Mouse (Mus musculus): ENCODE measurements around the gene Caly. TPM values are rescaled to one million over a fixed set of nuclear protein-coding genes. Genes with fewer than 3 reads are reported as not detected.

Caly gene
- polyA plus RNA-seq, 1 experiment from 2014 or later, result 401 TPM

- peak within 1 kb of the TSS; percentile 87 for H3K4me2 ChIP-seq (ENCODE audit: low read length)
- no peaks in the 10 kb centered on the region for H3K9me3 ChIP-seq (replicated peaks; ENCODE audit: control insufficient read depth, low read length, poor library complexity, severe bottlenecking)
- 3% methylated on average over 28 of the region's 28 CpGs for WGBS
- ATAC-seq, result peak; percentile 96
- H3K36me3 ChIP-seq (ENCODE audit: control insufficient read depth, insufficient read depth, low read length), result no peaks in the 10 kb centered on the region
- peak within 1 kb of the TSS; percentile 86 for H3K9ac ChIP-seq (ENCODE audit: low read depth, low read length)
- no peaks in the 10 kb centered on the region for H3K27me3 ChIP-seq (ENCODE audit: control insufficient read depth, insufficient read depth, low read depth, low read length)
- peaks cover 11% of the 10 kb centered on the region; the same call in 1 of the 2 replicates for H3K4me1 ChIP-seq (ENCODE audit: control insufficient read depth, insufficient read depth, low read length)
- peak within 1 kb of the TSS; percentile 68 for H3K4me3 ChIP-seq (ENCODE audit: low read depth, low read length)
- H3K27ac ChIP-seq (ENCODE audit: low read length), result peak within 1 kb of the TSS; percentile 84
Observed at GRCm38 (mm10) chr7:140116329-140117054, 34.1 kb upstream of the Caly start, which contains the start of gene Echs1. TSS of gene Echs1 (minus strand) at chr7:140116476.

- Histone ChIP-seq H3K4me1 (ENCODE audit: control insufficient read depth, insufficient read depth, low read length) (peaks cover 11% of the 10 kb centered on the region; the same call in 1 of the 2 replicates), H3K36me3 (ENCODE audit: control insufficient read depth, insufficient read depth, low read length) (peaks cover 2% of the 10 kb centered on the region; the same call in 1 of the 2 replicates), H3K4me3 (ENCODE audit: low read depth, low read length) (peak within 1 kb of the TSS; percentile 68), H3K9me3 (replicated peaks; ENCODE audit: control insufficient read depth, low read length, poor library complexity, severe bottlenecking) (no peaks in the 10 kb centered on the region), H3K27ac (ENCODE audit: low read length) (peak within 1 kb of the TSS; percentile 84), H3K27me3 (ENCODE audit: control insufficient read depth, insufficient read depth, low read depth, low read length) (no peaks in the 10 kb centered on the region), H3K9ac (ENCODE audit: low read depth, low read length) (peak within 1 kb of the TSS; percentile 86), H3K4me2 (ENCODE audit: low read length) (peak within 1 kb of the TSS; percentile 87)
- 3% methylated on average over 23 of the region's 23 CpGs for WGBS
- ATAC-seq, result peak; percentile 71
Observed at GRCm38 (mm10) chr7:140115583-140116328, 33.4 kb upstream of the Caly start, which contains the start of gene Paox. TSS of gene Paox (plus strand) at chr7:140115799.

GRCm38 (mm10) chr7:140111943-140112342 is 29.6 kb upstream of the Caly start:
- 68% methylated on average over 3 of the region's 3 CpGs for WGBS
- H3K9me3 ChIP-seq (replicated peaks; ENCODE audit: control insufficient read depth, low read length, poor library complexity, severe bottlenecking), result no peaks in the 10 kb centered on the region
- peaks cover 25% of the 10 kb centered on the region for H3K36me3 ChIP-seq (ENCODE audit: control insufficient read depth, insufficient read depth, low read length)

GRCm38 (mm10) chr7:140104009-140104408 is 21.7 kb upstream of the Caly start:
- Histone ChIP-seq H3K4me2 (ENCODE audit: low read length) (no peak overlapping the region), H3K27me3 (ENCODE audit: control insufficient read depth, insufficient read depth, low read depth, low read length) (no peaks in the 10 kb centered on the region), H3K9me3 (replicated peaks; ENCODE audit: control insufficient read depth, low read length, poor library complexity, severe bottlenecking) (no peaks in the 10 kb centered on the region), H3K27ac (ENCODE audit: low read length) (no peak overlapping the region), H3K4me1 (ENCODE audit: control insufficient read depth, insufficient read depth, low read length) (peaks cover 14% of the 10 kb centered on the region), H3K4me3 (ENCODE audit: low read depth, low read length) (no peak overlapping the region), H3K9ac (ENCODE audit: low read depth, low read length) (no peak overlapping the region), H3K36me3 (ENCODE audit: control insufficient read depth, insufficient read depth, low read length) (peaks cover 13% of the 10 kb centered on the region; the same call in 1 of the 2 replicates)
- 88% methylated on average over 4 of the region's 4 CpGs for WGBS
- ATAC-seq, result no peak

More at GRCm38 (mm10) chr7:140111943-140112342, 29.6 kb upstream of the Caly start:
- Histone ChIP-seq H3K4me3 (ENCODE audit: low read depth, low read length) (no peak overlapping the region), H3K4me2 (ENCODE audit: low read length) (no peak overlapping the region), H3K27me3 (ENCODE audit: control insufficient read depth, insufficient read depth, low read depth, low read length) (no peaks in the 10 kb centered on the region), H3K27ac (ENCODE audit: low read length) (no peak overlapping the region), H3K4me1 (ENCODE audit: control insufficient read depth, insufficient read depth, low read length) (peaks cover 7% of the 10 kb centered on the region; the same call in 1 of the 2 replicates), H3K9ac (ENCODE audit: low read depth, low read length) (no peak overlapping the region)
- no peak for ATAC-seq

GRCm38 (mm10) chr7:140101993-140102860 is 19.9 kb upstream of the Caly start, which contains the start of gene Fuom:
TSS of gene Fuom (minus strand) at chr7:140102441.
- Histone ChIP-seq H3K36me3 (ENCODE audit: control insufficient read depth, insufficient read depth, low read length) (peaks cover 6% of the 10 kb centered on the region; the same call in 1 of the 2 replicates), H3K4me3 (ENCODE audit: low read depth, low read length) (peak within 1 kb of the TSS; percentile 46), H3K27ac (ENCODE audit: low read length) (peak within 1 kb of the TSS; percentile 57; the same call in 1 of the 2 replicates), H3K27me3 (ENCODE audit: control insufficient read depth, insufficient read depth, low read depth, low read length) (no peaks in the 10 kb centered on the region), H3K4me2 (ENCODE audit: low read length) (peak within 1 kb of the TSS; percentile 78), H3K4me1 (ENCODE audit: control insufficient read depth, insufficient read depth, low read length) (peaks cover 14% of the 10 kb centered on the region), H3K9ac (ENCODE audit: low read depth, low read length) (peak within 1 kb of the TSS; percentile 66), H3K9me3 (replicated peaks; ENCODE audit: control insufficient read depth, low read length, poor library complexity, severe bottlenecking) (no peaks in the 10 kb centered on the region)
- WGBS, result 1% methylated on average over 30 of the region's 30 CpGs
- ATAC-seq, result peak; percentile 89

GRCm38 (mm10) chr7:140101498-140101897 is 19.1 kb upstream of the Caly start:
- no peak for ATAC-seq
- peak overlapping the region; percentile 46 for H3K4me3 ChIP-seq (ENCODE audit: low read depth, low read length)
- no peaks in the 10 kb centered on the region for H3K27me3 ChIP-seq (ENCODE audit: control insufficient read depth, insufficient read depth, low read depth, low read length)
- no peak overlapping the region for H3K27ac ChIP-seq (ENCODE audit: low read length)
- H3K9ac ChIP-seq (ENCODE audit: low read depth, low read length), result peak overlapping the region; percentile 66
- H3K4me2 ChIP-seq (ENCODE audit: low read length), result peak overlapping the region; percentile 78
- H3K4me1 ChIP-seq (ENCODE audit: control insufficient read depth, insufficient read depth, low read length), result peaks cover 14% of the 10 kb centered on the region
- 66% methylated on average over 10 of the region's 10 CpGs for WGBS
- peaks cover 3% of the 10 kb centered on the region; the same call in 1 of the 2 replicates for H3K36me3 ChIP-seq (ENCODE audit: control insufficient read depth, insufficient read depth, low read length)
- no peaks in the 10 kb centered on the region for H3K9me3 ChIP-seq (replicated peaks; ENCODE audit: control insufficient read depth, low read length, poor library complexity, severe bottlenecking)

GRCm38 (mm10) chr7:140098466-140098865 is 16.1 kb upstream of the Caly start:
- Histone ChIP-seq H3K4me1 (ENCODE audit: control insufficient read depth, insufficient read depth, low read length) (peaks cover 14% of the 10 kb centered on the region), H3K27me3 (ENCODE audit: control insufficient read depth, insufficient read depth, low read depth, low read length) (no peaks in the 10 kb centered on the region), H3K9me3 (replicated peaks; ENCODE audit: control insufficient read depth, low read length, poor library complexity, severe bottlenecking) (no peaks in the 10 kb centered on the region), H3K4me3 (ENCODE audit: low read depth, low read length) (no peak overlapping the region), H3K9ac (ENCODE audit: low read depth, low read length) (no peak overlapping the region), H3K27ac (ENCODE audit: low read length) (no peak overlapping the region), H3K4me2 (ENCODE audit: low read length) (no peak overlapping the region), H3K36me3 (ENCODE audit: control insufficient read depth, insufficient read depth, low read length) (no peaks in the 10 kb centered on the region)
- WGBS, result 97% methylated on average over 1 of the region's 1 CpGs
- no peak for ATAC-seq

GRCm38 (mm10) chr7:140096055-140096454 is 13.7 kb upstream of the Caly start:
- H3K36me3 ChIP-seq (ENCODE audit: control insufficient read depth, insufficient read depth, low read length), result no peaks in the 10 kb centered on the region
- no peaks in the 10 kb centered on the region for H3K9me3 ChIP-seq (replicated peaks; ENCODE audit: control insufficient read depth, low read length, poor library complexity, severe bottlenecking)
- no peak overlapping the region for H3K27ac ChIP-seq (ENCODE audit: low read length)
- H3K27me3 ChIP-seq (ENCODE audit: control insufficient read depth, insufficient read depth, low read depth, low read length), result no peaks in the 10 kb centered on the region
- ATAC-seq, result no peak
- H3K9ac ChIP-seq (ENCODE audit: low read depth, low read length), result no peak overlapping the region
- H3K4me3 ChIP-seq (ENCODE audit: low read depth, low read length), result no peak overlapping the region
- no peak overlapping the region for H3K4me2 ChIP-seq (ENCODE audit: low read length)
- no peaks in the 10 kb centered on the region for H3K4me1 ChIP-seq (ENCODE audit: control insufficient read depth, insufficient read depth, low read length)
